Mouse (Mus musculus) CH12.LX (cell line): ENCODE measurements at regions not wholly inside any gene's neighbourhood (a gene's known extent, or its start where the extent isn't known, plus 50 kb on each side); places are given as distances from the start of the nearest gene placed in this dataset.

ENCODE experiments used
- DNase-seq: peaks from one replicate; pipeline ENCODE4 v3.0.0-alpha.2; 2013; ENCODE audit errors: extremely low read depth
- H3K27ac ChIP-seq: 2 replicates; pipeline ENCODE4 v1.5.1; 2012; ENCODE audit warnings: low read depth, mild to moderate bottlenecking, control low read depth, moderate library complexity; ENCODE audit not compliant: insufficient read depth
- H3K27me3 ChIP-seq: replicated peaks from 2 replicates; pipeline ENCODE3; 2012; ENCODE audit warnings: inconsistent platforms
- H3K36me3 ChIP-seq, 2 experiments: replicated peaks in 1 of 2; 2 replicates each; pipeline versions ENCODE3 to v1.6.1; 2012; ENCODE audit warnings: inconsistent platforms in 1 of 2, low read length in 1 of 2, mild to moderate bottlenecking in 1 of 2, mixed read lengths in 1 of 2, moderate library complexity in 1 of 2; ENCODE audit not compliant: control insufficient read depth in 1 of 2, insufficient read depth in 1 of 2
- H3K4me1 ChIP-seq, 2 experiments: 2 replicates each; pipeline ENCODE4 v1.6.1; 2012; ENCODE audit warnings: inconsistent platforms in 1 of 2, moderate library complexity in 1 of 2; ENCODE audit not compliant: insufficient read depth in 2 of 2, control insufficient read depth in 1 of 2
- H3K4me2 ChIP-seq: 2 replicates; pipeline ENCODE4 v1.6.1; 2012; ENCODE audit warnings: low read depth, mild to moderate bottlenecking, control low read depth; ENCODE audit not compliant: poor library complexity, insufficient read depth, severe bottlenecking
- H3K4me3 ChIP-seq, 3 experiments: fragments of 150-350 bp in 1 of 3; sonication (generic) in 1 of 3; replicated peaks in 1 of 3; 2 replicates each; pipeline versions ENCODE3 to v1.5.1; 2011 to 2012; ENCODE audit warnings: low read depth in 2 of 3, low read length in 2 of 3, mild to moderate bottlenecking in 2 of 3, moderate library complexity in 2 of 3, control low read depth in 1 of 3, improper control_type of control experiment in 1 of 3, inconsistent platforms in 1 of 3, mixed read lengths in 1 of 3; ENCODE audit not compliant: poor library complexity in 1 of 3
- H3K79me2 ChIP-seq: replicated peaks from 2 replicates; pipeline ENCODE4 v1.6.1; 2012; ENCODE audit warnings: mild to moderate bottlenecking, moderate library complexity; ENCODE audit not compliant: control insufficient read depth, poor library complexity, insufficient read depth, severe bottlenecking; ENCODE audit errors: extremely low read depth
- H3K9ac ChIP-seq: 2 replicates; pipeline ENCODE4 v1.6.1; 2012; ENCODE audit warnings: low read depth, mild to moderate bottlenecking, control low read depth, moderate library complexity; ENCODE audit not compliant: insufficient read depth
- H3K9me3 ChIP-seq: replicated peaks from 2 replicates; pipeline ENCODE3; 2012; ENCODE audit warnings: low read length, inconsistent platforms, mixed read lengths
- BHLHE40 ChIP-seq: IDR thresholded peaks from 2 replicates; pipeline ENCODE4 v1.6.1; 2011; ENCODE audit warnings: mild to moderate bottlenecking, low read depth, low read length, improper control_type of control experiment
- CHD1 ChIP-seq: IDR thresholded peaks from 2 replicates; pipeline ENCODE4 v1.6.1; 2012; ENCODE audit warnings: low read depth, low read length, improper control_type of control experiment, inconsistent platforms
- CTCF ChIP-seq, 2 experiments: IDR thresholded peaks in 1 of 2; conservative IDR thresholded peaks in 1 of 2; 2 replicates each; pipeline ENCODE4 v1.5.1; 2011 to 2012; ENCODE audit warnings: low read depth in 2 of 2, low read length in 2 of 2, improper control_type of control experiment in 1 of 2, inconsistent platforms in 1 of 2, mild to moderate bottlenecking in 1 of 2, moderate library complexity in 1 of 2
- E2F4 ChIP-seq: IDR thresholded peaks from 2 replicates; pipeline ENCODE4 v1.6.1; 2011; ENCODE audit warnings: low read depth, low read length, improper control_type of control experiment; ENCODE audit not compliant: insufficient replicate concordance
- ELF1 ChIP-seq: IDR thresholded peaks from 2 replicates; pipeline ENCODE4 v1.6.1; 2014; ENCODE audit warnings: low read depth, mild to moderate bottlenecking, inconsistent platforms, low read length, improper control_type of control experiment
- GABPA ChIP-seq: IDR thresholded peaks from 2 replicates; pipeline ENCODE4 v1.6.1; 2012; ENCODE audit warnings: low read depth, low read length, improper control_type of control experiment, inconsistent platforms; ENCODE audit not compliant: insufficient replicate concordance
- IRF4 ChIP-seq: IDR thresholded peaks from 2 replicates; pipeline ENCODE4 v1.6.1; 2014; ENCODE audit warnings: low read depth, mild to moderate bottlenecking, inconsistent platforms, low read length, improper control_type of control experiment
- JUN ChIP-seq: IDR thresholded peaks from 2 replicates; pipeline ENCODE4 v1.6.1; 2011; ENCODE audit warnings: low read depth, mild to moderate bottlenecking, low read length, improper control_type of control experiment, moderate library complexity; ENCODE audit not compliant: insufficient read depth
- KAT2A ChIP-seq: IDR thresholded peaks from 2 replicates; pipeline ENCODE4 v1.6.1; 2012; ENCODE audit warnings: low read length, improper control_type of control experiment, inconsistent platforms; ENCODE audit not compliant: insufficient replicate concordance
- MAFK ChIP-seq: IDR thresholded peaks from 2 replicates; pipeline ENCODE4 v1.6.1; 2011; ENCODE audit warnings: low read length, improper control_type of control experiment; ENCODE audit not compliant: insufficient replicate concordance
- MEF2A ChIP-seq: IDR thresholded peaks from 2 replicates; pipeline ENCODE4 v1.6.1; 2014; ENCODE audit warnings: low read depth, mild to moderate bottlenecking, inconsistent platforms, low read length, improper control_type of control experiment, borderline replicate concordance
- NRF1 ChIP-seq: IDR thresholded peaks from 2 replicates; pipeline ENCODE4 v1.6.1; 2014; ENCODE audit warnings: low read depth, mild to moderate bottlenecking, inconsistent platforms, low read length, improper control_type of control experiment, moderate library complexity
- POLR2A ChIP-seq: IDR thresholded peaks from 2 replicates; pipeline ENCODE4 v1.6.1; 2011; ENCODE audit warnings: low read depth, mild to moderate bottlenecking, improper control_type of control experiment, low read length
- POLR2AphosphoS2 ChIP-seq: IDR thresholded peaks from 2 replicates; pipeline ENCODE4 v1.6.1; 2011; ENCODE audit warnings: low read depth, low read length, improper control_type of control experiment
- SIN3A ChIP-seq: IDR thresholded peaks from 2 replicates; pipeline ENCODE4 v1.6.1; 2012; ENCODE audit warnings: low read length, improper control_type of control experiment, inconsistent platforms
- UBTF ChIP-seq: IDR thresholded peaks from 2 replicates; pipeline ENCODE4 v1.6.1; 2012; ENCODE audit warnings: low read depth, mild to moderate bottlenecking, inconsistent platforms, low read length, improper control_type of control experiment, moderate library complexity
- USF1 ChIP-seq: IDR thresholded peaks from 2 replicates; pipeline ENCODE4 v1.6.1; 2014; ENCODE audit warnings: low read depth, mild to moderate bottlenecking, inconsistent platforms, low read length, improper control_type of control experiment
- ZC3H11A ChIP-seq: IDR thresholded peaks from 2 replicates; pipeline ENCODE4 v1.6.1; 2012; ENCODE audit warnings: low read depth, mild to moderate bottlenecking, inconsistent platforms, low read length, improper control_type of control experiment
- ZMIZ1 ChIP-seq: IDR thresholded peaks from 2 replicates; pipeline ENCODE4 v1.6.1; 2012; ENCODE audit warnings: low read depth, mild to moderate bottlenecking, inconsistent platforms, low read length, improper control_type of control experiment
- ZNF384 ChIP-seq: IDR thresholded peaks from 2 replicates; pipeline ENCODE4 v1.6.1; 2012; ENCODE audit warnings: low read depth, low read length, improper control_type of control experiment, inconsistent platforms
- dilution Hi-C: fragments of 300-500 bp; cut with MboI; formaldehyde crosslinking; loops from 2 replicates; pipeline ENCODE4 v1.14.3; 2020; ENCODE audit warnings: low sequenced_read_pairs; ENCODE audit not compliant: extremely low pct_unique_long_range_greater_than_20kb, extremely low pct_ligation_motif_present
- in situ Hi-C: fragments of 300-500 bp; cut with MboI; formaldehyde crosslinking; loops from 3 replicates; pipeline ENCODE4 v1.14.3; 2019; ENCODE audit warnings: low sequenced_read_pairs, low pct_ligation_motif_present, low pct_unique_long_range_greater_than_20kb, mixed read lengths

- Histone ChIP-seq H3K4me1 (no peaks in the 10 kb centered on the region), H3K27ac (no peak overlapping the region), H3K79me2 (no peaks in the 10 kb centered on the region), H3K9ac (no peak overlapping the region), H3K4me2 (no peak overlapping the region), H3K36me3 (no peaks in the 10 kb centered on the region), H3K27me3 (no peaks in the 10 kb centered on the region), H3K4me3 (no peak overlapping the region), H3K9me3 (no peaks in the 10 kb centered on the region)
- no peak for DNase-seq
- dilution Hi-C loops, result no loop called here
- in situ Hi-C loops, result no loop called here
- TF ChIP-seq ZNF384, result peak; percentile 39; the same call in 1 of the 2 replicates
- no peak for TF ChIP-seq UBTF
Measured at GRCm38 (mm10) chr9:5673551-5673950, 328.3 kb downstream of the Casp12 start.

DNA sequence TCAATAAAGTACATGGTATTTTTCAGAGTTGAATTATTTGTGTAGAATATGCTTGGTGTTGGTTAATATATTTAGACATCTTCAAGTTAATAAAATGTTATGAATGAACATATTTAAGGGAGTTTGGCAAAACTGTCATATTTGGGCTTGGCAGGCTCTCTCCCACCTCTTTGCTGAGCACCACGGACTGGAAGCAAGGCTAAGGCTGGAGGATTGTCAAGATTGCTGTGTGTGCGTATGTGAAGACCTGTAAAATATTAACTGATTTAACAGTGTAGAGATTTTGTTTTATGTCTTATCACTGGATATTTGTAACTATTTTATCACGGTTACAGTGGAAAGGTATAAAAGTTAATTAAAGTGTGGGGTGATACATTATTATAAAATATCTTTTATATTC, 363.3 kb downstream of the Casp12 start:
- Histone ChIP-seq H3K9me3 (no peaks in the 10 kb centered on the region), H3K27ac (no peak overlapping the region), H3K36me3 (no peaks in the 10 kb centered on the region), H3K4me1 (no peaks in the 10 kb centered on the region), H3K9ac (no peak overlapping the region), H3K27me3 (no peaks in the 10 kb centered on the region), H3K4me3 (no peak overlapping the region)
- in situ Hi-C loops, result no loop called here
- DNase-seq, result no peak
- TF ChIP-seq MAFK, result no peak
- TF ChIP-seq ZC3H11A, result no peak
- TF ChIP-seq JUN, result no peak
- TF ChIP-seq SIN3A, result no peak
- TF ChIP-seq ZMIZ1, result no peak
- TF ChIP-seq GABPA, result no peak
- no peak for TF ChIP-seq ELF1
- TF ChIP-seq MEF2A, result no peak
- TF ChIP-seq CTCF (conservative IDR thresholded peaks at IDR 0.05 in 1 of 2, IDR thresholded peaks at IDR 0.05 in 1 of 2; ENCODE audit: low read depth in 2 of 2, low read length in 2 of 2), result no peak
- no peak for TF ChIP-seq IRF4
- TF ChIP-seq BHLHE40, result no peak
- no peak for TF ChIP-seq POLR2A
- no peak for TF ChIP-seq USF1
- TF ChIP-seq POLR2AphosphoS2, result no peak
- no peak for TF ChIP-seq CHD1
- TF ChIP-seq KAT2A, result no peak
- no peak for TF ChIP-seq E2F4
- TF ChIP-seq NRF1, result no peak
- TF ChIP-seq, all 38 proteins: peak for 0
- no peak overlapping the region for H3K4me2 ChIP-seq
- dilution Hi-C loops, result no loop called here
- H3K79me2 ChIP-seq, result no peaks in the 10 kb centered on the region
